Mouse (Mus musculus) neutrophil, adult 5-6 weeks (primary cell): ENCODE data around the gene Ubac1. TPM values are rescaled to one million over a fixed set of nuclear protein-coding genes. Genes with fewer than 3 reads are reported as not detected.
A peak's percentile ranks its signal among the peaks of the same experiment; 100 is the strongest.

Source experiments
- ATAC-seq: fragments of 151-379, 151-347 bp; 2 replicates; pipeline ENCODE4 v1.8.0; 2017; ENCODE audit warnings: mild to moderate bottlenecking, moderate TSS enrichment; ENCODE audit not compliant: insufficient number of reproducible peaks, poor library complexity, low FRiP score, severe bottlenecking; ENCODE audit errors: extremely low read depth
- total RNA-seq: library from RNA; stranded (forward); fragments of 200-1000 nt; gene quantifications from 2 replicates; pipeline ENCODE4 v1.2.3, GENCODE M21; 2017

Gene Ubac1
- total RNA-seq, result 32.2 and 33.3 TPM in 2 replicates

- peak; percentile 75 for ATAC-seq
Observed at GRCm38 (mm10) chr2:26021561-26022257, at the start of gene Ubac1. TSS of gene Ubac1 (minus strand) at chr2:26021747.

GRCm38 (mm10) chr2:26068592-26068991 lies 47.0 kb upstream of the Ubac1 start:
- ATAC-seq, result no peak

- no peak for ATAC-seq
Observed at GRCm38 (mm10) chr2:26068175-26068574, 46.6 kb upstream of the Ubac1 start.

- ATAC-seq, result no peak
Observed at GRCm38 (mm10) chr2:26066527-26066926, 45.0 kb upstream of the Ubac1 start.

- ATAC-seq, result no peak
Observed at GRCm38 (mm10) chr2:26062742-26063427, 41.3 kb upstream of the Ubac1 start.

- ATAC-seq, result no peak
Observed at GRCm38 (mm10) chr2:26062241-26062640, 40.7 kb upstream of the Ubac1 start.

GRCm38 (mm10) chr2:26061018-26061666 lies 39.6 kb upstream of the Ubac1 start:
- no peak for ATAC-seq

GRCm38 (mm10) chr2:26057053-26057452 lies 35.5 kb upstream of the Ubac1 start:
- ATAC-seq, result no peak

- ATAC-seq, result no peak
Observed at GRCm38 (mm10) chr2:26056226-26056625, 34.7 kb upstream of the Ubac1 start.

GRCm38 (mm10) chr2:26055747-26056102 lies 34.2 kb upstream of the Ubac1 start:
- no peak for ATAC-seq

GRCm38 (mm10) chr2:26055046-26055746 lies 33.6 kb upstream of the Ubac1 start:
- peak; percentile 61 for ATAC-seq

- no peak for ATAC-seq
Observed at GRCm38 (mm10) chr2:26052806-26053205, 31.3 kb upstream of the Ubac1 start.

GRCm38 (mm10) chr2:26048816-26049215 lies 27.3 kb upstream of the Ubac1 start:
- ATAC-seq, result no peak

- no peak for ATAC-seq
Observed at GRCm38 (mm10) chr2:26044216-26044615, 22.7 kb upstream of the Ubac1 start.

GRCm38 (mm10) chr2:26042603-26043002 lies 21.1 kb upstream of the Ubac1 start:
- no peak for ATAC-seq

GRCm38 (mm10) chr2:26041163-26041810 lies 19.7 kb upstream of the Ubac1 start:
- no peak for ATAC-seq

- ATAC-seq, result no peak
Observed at GRCm38 (mm10) chr2:26039951-26040350, 18.4 kb upstream of the Ubac1 start.

GRCm38 (mm10) chr2:26037386-26037785 lies 15.8 kb upstream of the Ubac1 start:
- ATAC-seq, result no peak
